Mouse (Mus musculus): Measurements from ENCODE around the gene Ppil6.

DNA sequence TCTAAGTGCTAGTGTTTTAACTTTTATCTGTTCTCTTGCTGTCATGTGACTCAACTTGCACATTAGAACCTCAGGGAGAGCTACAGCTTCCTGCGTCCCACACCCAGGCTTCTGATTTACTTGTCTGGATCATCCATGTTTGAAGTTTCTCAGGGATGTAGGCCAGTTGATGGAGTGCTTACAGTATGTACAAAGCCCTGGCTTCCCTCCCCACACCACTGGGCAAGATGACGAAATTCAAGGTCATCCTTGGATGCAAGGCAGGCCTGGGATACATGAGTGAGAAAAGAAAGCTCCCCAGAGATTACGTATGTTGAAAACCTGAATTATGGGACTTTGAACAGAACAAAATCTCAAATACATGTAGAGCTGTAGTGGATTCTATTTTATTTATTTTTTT lies 37.4 kb upstream of the Ppil6 start:
- no peak for TF ChIP-seq CTCF (IDR thresholded peaks at IDR 0.05; ENCODE audit: control insufficient read depth, insufficient read depth, insufficient read length)
- TF ChIP-seq MAX (IDR thresholded peaks at IDR 0.05), result no peak
- no peak for TF ChIP-seq USF1 (IDR thresholded peaks at IDR 0.05; ENCODE audit: low read depth)
- no peak for TF ChIP-seq MYOG (IDR thresholded peaks at IDR 0.05; ENCODE audit: control insufficient read depth, extremely low read depth, insufficient read length)
- no peak for TF ChIP-seq FOSL1 (IDR thresholded peaks at IDR 0.05; ENCODE audit: insufficient read depth, low read length, poor library complexity, severe bottlenecking)

Measured in C2C12 (cell line).